Mouse (Mus musculus): ENCODE measurements around the gene Cip2a. TPM values are rescaled to one million over a fixed set of nuclear protein-coding genes. Genes with fewer than 3 reads are reported as not detected.

The Cip2a gene
- polyA plus RNA-seq, 1 experiment from 2014 or later = 24.1 TPM

GRCm38 (mm10) chr16:49037771-49038170, 43.8 kb downstream of the Cip2a start:
- Histone ChIP-seq H3K4me1 (no peaks in the 10 kb centered on the region), H3K4me2 (no peak overlapping the region), H3K36me3 (no peaks in the 10 kb centered on the region), H3K9ac (no peak overlapping the region), H3K4me3 (no peak overlapping the region), H3K9me3 (replicated peaks) (no peaks in the 10 kb centered on the region), H3K27me3 (replicated peaks) (no peaks in the 10 kb centered on the region), H3K27ac (no peak overlapping the region)
- no peak for ATAC-seq
- 55% methylated on average over 4 of the region's 4 CpGs for WGBS (ENCODE audit: insufficient replicate concordance)

- H3K27ac ChIP-seq = no peak overlapping the region
- H3K9ac ChIP-seq = no peak overlapping the region
- no peak for ATAC-seq
- H3K4me2 ChIP-seq = no peak overlapping the region
- no peaks in the 10 kb centered on the region for H3K4me1 ChIP-seq
- no peaks in the 10 kb centered on the region for H3K27me3 ChIP-seq (replicated peaks)
- no peak overlapping the region for H3K4me3 ChIP-seq
- H3K9me3 ChIP-seq (replicated peaks) = no peaks in the 10 kb centered on the region
- H3K36me3 ChIP-seq = no peaks in the 10 kb centered on the region
- WGBS (ENCODE audit: insufficient replicate concordance) = 55% methylated on average over 3 of the region's 3 CpGs
Measured at GRCm38 (mm10) chr16:49040554-49041221, 46.7 kb downstream of the Cip2a start.

GRCm38 (mm10) chr16:49049214-49049613, 55.2 kb downstream of the Cip2a start:
- H3K4me3 ChIP-seq = no peak overlapping the region
- no peaks in the 10 kb centered on the region for H3K36me3 ChIP-seq
- H3K27me3 ChIP-seq (replicated peaks) = no peaks in the 10 kb centered on the region
- H3K9ac ChIP-seq = no peak overlapping the region
- no peaks in the 10 kb centered on the region for H3K4me1 ChIP-seq
- no peak overlapping the region for H3K4me2 ChIP-seq
- no peak for ATAC-seq
- H3K9me3 ChIP-seq (replicated peaks) = no peaks in the 10 kb centered on the region
- no peak overlapping the region for H3K27ac ChIP-seq

GRCm38 (mm10) chr16:49057186-49057585, 63.2 kb downstream of the Cip2a start, which contains the start of gene Myh15:
TSS of gene Myh15 (plus strand) at chr16:49057486.
- no peak for ATAC-seq
- Histone ChIP-seq H3K27me3 (replicated peaks) (no peaks in the 10 kb centered on the region), H3K9me3 (replicated peaks) (no peaks in the 10 kb centered on the region), H3K9ac (no peak within 1 kb of the TSS), H3K4me3 (no peak within 1 kb of the TSS), H3K36me3 (no peaks in the 10 kb centered on the region), H3K27ac (no peak within 1 kb of the TSS), H3K4me2 (no peak within 1 kb of the TSS), H3K4me1 (no peaks in the 10 kb centered on the region)
- 84% methylated on average over 1 of the region's 1 CpGs for WGBS (ENCODE audit: insufficient replicate concordance)

Other genes starting within 250 kb of the Cip2a start
- gene Trat1, start 222.2 kb upstream of the Cip2a start, polyA plus RNA-seq (2016; fragmentation: Nextera tagmentation; extraction: Ambion mirVana) = not detected in 2 replicates
- not detected in 2 replicates for gene Retnlb, start 177.3 kb upstream of the Cip2a start, polyA plus RNA-seq (2016; fragmentation: Nextera tagmentation; extraction: Ambion mirVana)
- not detected in 2 replicates for gene Retnla, start 151.6 kb upstream of the Cip2a start, polyA plus RNA-seq (2016; fragmentation: Nextera tagmentation; extraction: Ambion mirVana)
- 1.1 and 1.4 TPM in 2 replicates for gene Retnlg, start 121.6 kb upstream of the Cip2a start, polyA plus RNA-seq (2016; fragmentation: Nextera tagmentation; extraction: Ambion mirVana)
- gene Dzip3, start within 50 bp of the Cip2a start, polyA plus RNA-seq (2016; fragmentation: Nextera tagmentation; extraction: Ambion mirVana) = 11.4 and 12.3 TPM in 2 replicates
- gene Myh15, start 63.3 kb downstream of the Cip2a start, polyA plus RNA-seq (2016; fragmentation: Nextera tagmentation; extraction: Ambion mirVana) = not detected in 2 replicates